17 mouse cellular contexts compared by ENCODE assay signal in the genomic region with DNA sequence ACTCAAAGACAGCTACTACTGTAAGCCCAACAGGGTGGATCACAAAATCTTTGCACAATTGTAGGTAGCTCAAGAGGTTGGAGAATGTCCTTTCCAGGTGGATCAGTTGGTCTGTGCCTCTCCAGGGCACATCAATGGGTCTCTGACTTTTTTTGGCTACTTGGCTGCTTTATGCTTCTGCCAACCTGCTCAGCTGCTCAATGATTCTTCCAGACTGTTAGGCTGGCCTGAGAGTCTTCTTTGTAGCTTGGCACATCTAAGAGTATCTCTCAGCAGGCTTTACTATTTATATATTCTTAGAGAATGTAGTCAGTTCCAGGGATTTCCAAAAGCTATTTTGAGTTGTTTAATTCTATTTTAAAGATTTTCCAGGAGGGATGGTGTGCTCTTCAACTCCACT.
DNase-seq lines count a peak whose midpoint lies in the region; ATAC-seq lines count a peak whose summit lies in the region.
"Had no signal": no experiment of that assay in that cellular context is flagged by ENCODE, and none has a peak within 500 bp of the region (broad histone marks: within the 10 kb centered on the region; RNA-seq: fewer than 3 reads in every experiment).

No protein-coding gene starts in this region.

- ATAC-seq in cerebellum, adult (ENCODE audit: insufficient number of reproducible peaks, low FRiP score, low TSS enrichment), result no peak
- ATAC-seq: CD4-positive, CD25-positive, alpha-beta regulatory T cell, adult 4 months; forebrain, embryonic 14.5 days; forebrain, embryonic 16.5 days had no signal

- peak; percentile 2 for DNase-seq in cerebellum, adult 11-12 months
- DNase-seq in cerebellum, postnatal 4 days (ENCODE audit: low spot score in 2 of 2), result no peak
- DNase-seq in cerebellum, adult 9-11 months, result peak; percentile 3
- peak; percentile 54 for DNase-seq in brain, adult 2 months (ENCODE audit: low read depth, low spot score)
- DNase-seq in cerebellum, postnatal 25 days, result peak; percentile 8 to 28
- no peak for DNase-seq in gastrocnemius, postnatal 25 days
- DNase-seq in thymus, postnatal 14 days, result no peak
- DNase-seq: adrenal gland, adult 8-10 months; adrenal gland, postnatal 14 days; adrenal gland, postnatal 36 days; B cell, adult 2 months; embryo, embryonic 11 days; gastrocnemius, adult 2 months had no signal

Comparison
In these comparisons a context has a peak if more than half of its experiments do, and no peak if none do; other contexts are left out.
1. DNase-seq: peak in cerebellum, adult 11-12 months (single experiment), cerebellum, adult 9-11 months (single experiment), brain, adult 2 months (single experiment) and cerebellum, postnatal 25 days (2 of 2); none in cerebellum, postnatal 4 days (0 of 2), gastrocnemius, postnatal 25 days (single experiment) and thymus, postnatal 14 days (single experiment).